Mouse (Mus musculus) midbrain, embryonic 11.5 days (tissue): ENCODE results near the gene Txndc15. TPM values are rescaled to one million over a fixed set of nuclear protein-coding genes. Genes with fewer than 3 reads are reported as not detected.
A peak's percentile ranks its signal among the peaks of the same experiment; 100 is the strongest.

Experiments
- ATAC-seq: fragments of 200-750 bp; cut with Nextera tagmentation; 2 replicates; pipeline ENCODE4 v1.8.0; 2017; ENCODE audit warnings: moderate TSS enrichment, moderate library complexity; ENCODE audit not compliant: low FRiP score
- DNase-seq: peaks from one replicate; pipeline ENCODE4 v3.0.0; 2015; ENCODE audit warnings: low spot score; ENCODE audit errors: missing footprints
- H3K27ac ChIP-seq: fragments of 300-500 bp; sonication (generic); 2 replicates; pipeline ENCODE4 v1.5.1; 2014; ENCODE audit warnings: low read depth, low read length
- H3K27me3 ChIP-seq: fragments of 300-500 bp; sonication (generic); 2 replicates; pipeline ENCODE4 v1.6.1; 2014; ENCODE audit warnings: mild to moderate bottlenecking, low read length, moderate library complexity, mixed read lengths; ENCODE audit not compliant: control insufficient read depth, insufficient read depth
- H3K36me3 ChIP-seq: fragments of 300-500 bp; sonication (generic); 2 replicates; pipeline ENCODE4 v1.6.1; 2014; ENCODE audit warnings: mild to moderate bottlenecking, low read length, moderate library complexity, mixed read lengths; ENCODE audit not compliant: control insufficient read depth, insufficient read depth
- H3K4me1 ChIP-seq: fragments of 300-500 bp; sonication (generic); 2 replicates; pipeline ENCODE4 v1.6.1; 2014; ENCODE audit warnings: low read length; ENCODE audit not compliant: control insufficient read depth, insufficient read depth
- H3K4me2 ChIP-seq: fragments of 300-500 bp; sonication (generic); 2 replicates; pipeline ENCODE4 v1.6.1; 2014; ENCODE audit warnings: mild to moderate bottlenecking, moderate library complexity
- H3K4me3 ChIP-seq: fragments of 300-500 bp; sonication (generic); 2 replicates; pipeline ENCODE4 v1.5.1; 2014; ENCODE audit warnings: low read depth, low read length
- H3K9ac ChIP-seq: fragments of 300-500 bp; sonication (generic); 2 replicates; pipeline ENCODE4 v1.6.1; 2014; ENCODE audit warnings: low read length
- H3K9me3 ChIP-seq: fragments of 300-500 bp; sonication (generic); 2 replicates; pipeline ENCODE4 v1.6.1; 2016; ENCODE audit warnings: low read length; ENCODE audit not compliant: control insufficient read depth
- WGBS: fragments of 180-500 bp; shearing (Covaris S2); extraction: QIAGEN DNeasy Blood & Tissue Kit; methylation state at CpG from one replicate; pipeline ENCODE4 v1.1.7; 2014; 5-methylcytosine and 5-hydroxymethylcytosine counted together
- polyA plus RNA-seq: library from polyadenylated mRNA; unstranded; fragments of >200 nt; fragmentation: Nextera tagmentation; extraction: Ambion mirVana; gene quantifications from 2 replicates; pipeline ENCODE4 v1.2.1, GENCODE M21; 2014

The Txndc15 gene
- polyA plus RNA-seq, 1 experiment from 2014 or later: 91.4 TPM

GRCm38 (mm10) chr13:55721995-55722394 is 7.5 kb downstream of the Txndc15 start:
- 86% methylated on average over 2 of the region's 2 CpGs for WGBS
- H3K27ac ChIP-seq: no peak overlapping the region
- H3K4me1 ChIP-seq: no peaks in the 10 kb centered on the region
- no peaks in the 10 kb centered on the region for H3K27me3 ChIP-seq
- DNase-seq (no peak), ATAC-seq (no peak)
- no peak overlapping the region for H3K9ac ChIP-seq
- H3K4me2 ChIP-seq: no peak overlapping the region
- H3K36me3 ChIP-seq: peaks cover 15% of the 10 kb centered on the region; the same call in 1 of the 2 replicates
- H3K4me3 ChIP-seq: no peak overlapping the region
- H3K9me3 ChIP-seq: no peaks in the 10 kb centered on the region

DNA sequence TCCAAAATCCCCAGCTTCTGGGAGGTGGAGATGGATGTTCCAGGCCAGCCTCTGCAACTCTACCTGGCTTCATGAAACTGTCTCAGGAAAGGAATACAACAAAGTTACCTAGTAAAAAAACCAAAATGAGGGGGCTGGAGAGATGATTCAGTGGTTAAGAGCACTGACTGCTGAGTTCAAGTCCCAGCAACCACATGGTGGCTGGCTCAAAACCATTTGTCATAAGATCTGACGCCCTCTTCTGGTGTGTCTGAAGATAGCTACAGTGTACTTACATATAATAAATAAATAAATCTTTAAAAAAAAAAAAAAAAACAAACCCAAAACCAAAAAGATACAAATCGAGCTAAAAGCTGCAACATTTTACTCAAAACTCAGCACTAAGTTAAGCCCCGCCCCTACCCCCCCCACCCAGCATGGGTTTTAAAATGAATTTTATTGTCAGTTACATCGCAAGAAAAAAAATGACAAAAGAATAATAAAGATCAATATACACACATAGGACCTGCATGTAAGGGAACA is 12.2 kb downstream of the Txndc15 start:
- Histone ChIP-seq H3K27me3 (no peaks in the 10 kb centered on the region), H3K27ac (peak overlapping the region; percentile 88), H3K4me3 (peak overlapping the region; percentile 49), H3K9ac (peak overlapping the region; percentile 72), H3K36me3 (peaks cover 5% of the 10 kb centered on the region; the same call in 1 of the 2 replicates), H3K4me2 (peak overlapping the region; percentile 52), H3K9me3 (no peaks in the 10 kb centered on the region), H3K4me1 (no peaks in the 10 kb centered on the region)
- 6% methylated on average over 4 of the region's 4 CpGs for WGBS
- no peak for DNase-seq
- no peak for ATAC-seq

DNA sequence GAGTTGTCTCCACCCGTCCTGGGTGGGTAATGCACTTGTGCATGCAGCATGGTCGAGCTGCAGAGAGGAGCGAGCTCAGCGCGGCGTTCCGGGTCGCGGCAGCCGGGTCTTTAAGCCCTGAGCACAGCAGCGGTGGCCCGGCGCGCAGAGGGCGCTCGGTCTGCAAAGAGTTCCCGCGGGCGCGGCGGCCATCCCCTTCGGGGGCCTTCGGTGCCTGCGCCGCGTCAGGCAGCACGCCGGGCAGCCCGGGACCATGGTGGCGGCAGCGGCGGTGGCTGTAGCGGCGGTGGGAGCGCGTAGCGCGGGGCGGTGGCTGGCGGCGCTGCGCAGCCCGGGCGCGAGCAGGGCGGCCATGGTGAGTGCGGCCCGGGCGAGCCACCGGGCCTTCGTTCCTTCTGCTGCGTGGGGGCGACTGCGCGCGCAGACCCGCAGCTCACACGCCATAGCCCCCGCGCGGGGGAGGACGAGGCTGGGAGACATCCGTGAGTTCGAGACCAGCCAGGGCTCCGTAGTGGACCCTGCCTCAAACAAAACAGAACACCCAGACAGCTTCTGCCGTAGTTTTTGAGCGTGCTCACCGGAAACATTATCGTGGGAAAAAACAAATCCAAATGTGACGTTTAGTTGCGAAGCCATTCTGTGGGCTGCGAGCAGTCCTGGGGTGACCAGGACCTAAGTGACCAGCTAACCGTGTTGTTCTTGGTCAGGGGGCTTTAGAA is 12.8 kb downstream of the Txndc15 start, which contains the start of gene Pcbd2:
Pcbd2 (plus strand) TSS at position 249 of the 719 bp plus-strand sequence.
- peak within 1 kb of the TSS; percentile 49 for H3K4me3 ChIP-seq
- peaks cover 3% of the 10 kb centered on the region; the same call in 1 of the 2 replicates for H3K36me3 ChIP-seq
- peak within 1 kb of the TSS; percentile 52 for H3K4me2 ChIP-seq
- H3K9ac ChIP-seq: peak within 1 kb of the TSS; percentile 72
- ATAC-seq (peak; percentile 92), DNase-seq (peak; percentile 97)
- no peaks in the 10 kb centered on the region for H3K27me3 ChIP-seq
- 0% methylated on average over 73 of the region's 73 CpGs for WGBS
- no peaks in the 10 kb centered on the region for H3K4me1 ChIP-seq
- H3K27ac ChIP-seq: peak within 1 kb of the TSS; percentile 88
- H3K9me3 ChIP-seq: no peaks in the 10 kb centered on the region

- Histone ChIP-seq H3K9ac (peak overlapping the region; percentile 72; the same call in 1 of the 2 replicates), H3K4me2 (peak overlapping the region; percentile 52), H3K27ac (peak overlapping the region; percentile 88), H3K4me1 (no peaks in the 10 kb centered on the region), H3K36me3 (peaks cover 3% of the 10 kb centered on the region; the same call in 1 of the 2 replicates), H3K27me3 (no peaks in the 10 kb centered on the region), H3K9me3 (no peaks in the 10 kb centered on the region), H3K4me3 (peak overlapping the region; percentile 49)
- WGBS: 5% methylated on average over 19 of the region's 19 CpGs
- ATAC-seq (peak; percentile 51; the same call in 1 of the 2 replicates), DNase-seq (no peak)
Measured at GRCm38 (mm10) chr13:55727839-55728238, 13.4 kb downstream of the Txndc15 start.

- H3K36me3 ChIP-seq: no peaks in the 10 kb centered on the region
- no peak overlapping the region for H3K27ac ChIP-seq
- ATAC-seq: no peak
- no peak overlapping the region for H3K4me3 ChIP-seq
- H3K4me1 ChIP-seq: no peaks in the 10 kb centered on the region
- DNase-seq: no peak
- no peaks in the 10 kb centered on the region for H3K9me3 ChIP-seq
- H3K4me2 ChIP-seq: no peak overlapping the region
- WGBS: 91% methylated on average over 7 of the region's 7 CpGs
- no peak overlapping the region for H3K9ac ChIP-seq
- H3K27me3 ChIP-seq: no peaks in the 10 kb centered on the region
Measured at GRCm38 (mm10) chr13:55730716-55731115, 16.3 kb downstream of the Txndc15 start.

DNA sequence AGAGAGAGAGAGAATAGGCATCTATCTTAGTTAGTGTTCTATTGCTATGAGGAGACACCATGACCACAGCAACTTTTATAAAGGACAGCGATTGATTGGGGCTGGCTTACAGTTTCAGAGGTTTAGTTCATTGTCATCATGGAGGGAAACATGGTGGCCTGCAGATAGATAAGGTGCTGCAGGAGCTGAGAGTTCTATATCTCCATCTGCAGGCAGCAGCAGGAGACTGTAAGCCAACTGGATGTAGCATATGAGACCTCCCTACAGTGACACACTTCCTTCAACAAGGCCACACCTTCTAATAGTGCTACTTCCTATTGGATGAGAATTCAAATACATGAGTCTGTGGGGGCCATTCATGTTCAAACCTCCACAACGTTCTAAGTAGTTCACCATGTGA is 17.7 kb downstream of the Txndc15 start:
- 89% methylated on average over 2 of the region's 2 CpGs for WGBS
- H3K27ac ChIP-seq: no peak overlapping the region
- H3K4me3 ChIP-seq: no peak overlapping the region
- ATAC-seq: no peak
- no peaks in the 10 kb centered on the region for H3K27me3 ChIP-seq
- H3K4me1 ChIP-seq: no peaks in the 10 kb centered on the region
- H3K9me3 ChIP-seq: no peaks in the 10 kb centered on the region
- no peaks in the 10 kb centered on the region for H3K36me3 ChIP-seq
- DNase-seq: no peak
- H3K4me2 ChIP-seq: no peak overlapping the region
- H3K9ac ChIP-seq: no peak overlapping the region

GRCm38 (mm10) chr13:55733628-55734502 is 19.4 kb downstream of the Txndc15 start:
- ATAC-seq (no peak), DNase-seq (peak; percentile 62)
- Histone ChIP-seq H3K4me3 (no peak overlapping the region), H3K4me1 (no peaks in the 10 kb centered on the region), H3K9me3 (no peaks in the 10 kb centered on the region), H3K27me3 (no peaks in the 10 kb centered on the region), H3K36me3 (no peaks in the 10 kb centered on the region), H3K4me2 (no peak overlapping the region), H3K27ac (no peak overlapping the region), H3K9ac (no peak overlapping the region)
- 91% methylated on average over 22 of the region's 22 CpGs for WGBS

DNA sequence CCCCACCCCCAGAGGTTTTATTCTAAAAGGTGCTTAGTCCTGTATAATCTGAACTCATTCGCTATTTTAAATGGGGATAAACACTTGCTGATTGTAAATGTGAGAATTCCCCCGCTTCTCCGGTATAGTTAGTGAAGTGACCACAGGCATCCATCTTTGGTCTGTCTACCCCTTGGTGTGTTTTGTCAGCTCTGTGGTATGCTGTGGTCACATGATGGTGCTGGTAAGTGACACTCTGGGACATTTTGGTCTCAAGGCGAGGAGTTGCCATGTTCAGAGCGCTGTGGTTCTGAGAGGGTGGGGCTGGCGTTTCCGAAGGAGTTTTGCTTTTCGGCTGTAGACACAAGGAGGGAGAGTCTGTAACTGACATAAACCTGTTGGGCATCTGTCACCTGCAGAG is 23.4 kb downstream of the Txndc15 start:
- WGBS: 89% methylated on average over 8 of the region's 8 CpGs
- DNase-seq (peak; percentile 6), ATAC-seq (no peak)
- no peaks in the 10 kb centered on the region for H3K4me1 ChIP-seq
- H3K27me3 ChIP-seq: no peaks in the 10 kb centered on the region
- no peaks in the 10 kb centered on the region for H3K9me3 ChIP-seq
- H3K4me3 ChIP-seq: no peak overlapping the region
- no peak overlapping the region for H3K4me2 ChIP-seq
- H3K9ac ChIP-seq: no peak overlapping the region
- no peaks in the 10 kb centered on the region for H3K36me3 ChIP-seq
- no peak overlapping the region for H3K27ac ChIP-seq
